Mouse (Mus musculus): ENCODE measurements around the gene Prkd3. TPM values are rescaled to one million over a fixed set of nuclear protein-coding genes. Genes with fewer than 3 reads are reported as not detected.

Gene Prkd3
- polyA plus RNA-seq, 1 experiment from 2014 or later: 35.9 TPM

DNA sequence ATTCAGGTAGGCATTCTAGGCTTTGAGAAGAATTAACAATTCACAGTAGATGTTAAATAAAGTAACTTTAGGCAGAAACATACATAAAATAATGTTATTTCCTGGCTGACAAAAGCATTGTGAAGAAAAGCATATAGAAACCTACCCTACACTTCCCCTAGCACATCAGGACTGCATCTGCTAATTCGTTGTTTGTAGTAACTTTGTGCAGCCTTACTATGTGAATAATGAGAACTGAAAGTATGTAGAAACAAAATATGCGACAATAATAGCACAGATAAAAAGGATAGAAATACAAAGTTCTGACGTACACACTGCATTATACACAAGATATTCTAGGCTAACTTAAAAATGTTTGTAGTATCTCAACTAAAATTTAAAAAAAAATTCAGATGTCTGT, 21.4 kb downstream of the Prkd3 start:
- H3K36me3 ChIP-seq: no peaks in the 10 kb centered on the region

GRCm38 (mm10) chr17:78998130-78998529, 22.5 kb downstream of the Prkd3 start:
- Histone ChIP-seq H3K9ac (no peak overlapping the region), H3K4me1 (0 out of 2 replicates have a peak, but pooled peaks cover 2% of the 10 kb centered on the region), H3K4me3 (no peak overlapping the region), H3K36me3 (no peaks in the 10 kb centered on the region), H3K27ac (no peak overlapping the region), H3K9me3 (no peaks in the 10 kb centered on the region), H3K4me2 (no peak overlapping the region), H3K27me3 (no peaks in the 10 kb centered on the region)
- 59% methylated on average over 2 of the region's 2 CpGs for whole genome bisulfite sequencing
- ATAC-seq (ENCODE audit: insufficient number of reproducible peaks, low FRiP score, low TSS enrichment, low read depth): no peak

More for the DNA sequence above, 21.4 kb downstream of the Prkd3 start:
- no peaks in the 10 kb centered on the region for H3K9me3 ChIP-seq
- 0 out of 2 replicates have a peak, but pooled peaks cover 2% of the 10 kb centered on the region for H3K4me1 ChIP-seq
- WGBS: 96% methylated on average over 3 of the region's 3 CpGs
- H3K27ac ChIP-seq: no peak overlapping the region
- no peak overlapping the region for H3K9ac ChIP-seq
- H3K27me3 ChIP-seq: no peaks in the 10 kb centered on the region
- H3K4me3 ChIP-seq: no peak overlapping the region
- H3K4me2 ChIP-seq: no peak overlapping the region
- ATAC-seq (ENCODE audit: insufficient number of reproducible peaks, low FRiP score, low TSS enrichment, low read depth): no peak

DNA sequence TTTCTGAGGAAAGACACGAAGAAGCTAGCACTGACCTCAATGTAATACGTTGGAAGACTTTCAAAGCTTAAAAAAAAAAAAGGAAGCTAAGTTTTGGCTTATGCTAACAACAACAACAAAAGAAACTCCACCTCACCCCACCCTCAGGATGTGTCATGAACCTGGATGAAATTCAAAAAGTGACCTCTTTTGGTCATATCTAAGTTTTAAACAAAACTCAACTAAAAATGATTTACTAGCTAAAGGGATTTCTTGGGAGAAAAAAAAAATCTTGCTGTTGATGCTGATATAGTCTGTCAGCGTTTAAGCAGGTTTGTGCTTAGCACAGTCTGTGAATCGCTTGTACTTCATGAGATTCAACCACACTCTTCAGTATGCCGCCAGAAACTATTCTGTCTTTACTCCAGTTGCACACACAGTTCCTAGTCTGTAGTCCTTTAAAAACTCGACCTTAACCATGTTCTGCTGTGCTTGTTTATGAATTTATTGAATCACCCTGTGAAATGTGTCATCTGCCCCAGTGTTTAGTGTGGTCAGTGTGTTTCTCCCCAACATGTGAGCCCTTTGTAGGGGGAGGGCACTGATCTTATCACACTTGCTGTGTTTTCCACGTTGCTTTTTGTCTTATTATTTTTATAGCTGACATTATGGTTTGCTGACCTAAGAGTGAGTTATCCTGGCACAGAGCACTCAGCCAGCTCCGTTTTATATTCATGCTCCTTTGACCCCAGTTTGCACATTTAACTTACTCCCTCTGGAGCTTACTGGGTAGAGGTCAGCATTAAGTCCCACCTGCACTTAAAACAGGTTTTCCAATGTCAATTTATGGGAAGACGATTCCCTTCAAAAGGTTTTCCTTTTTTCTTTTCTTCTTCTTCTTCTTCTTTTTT, 25.4 kb downstream of the Prkd3 start:
- Histone ChIP-seq H3K4me3 (no peak overlapping the region), H3K9ac (no peak overlapping the region), H3K36me3 (no peaks in the 10 kb centered on the region), H3K27me3 (no peaks in the 10 kb centered on the region), H3K4me2 (no peak overlapping the region), H3K9me3 (no peaks in the 10 kb centered on the region), H3K27ac (no peak overlapping the region), H3K4me1 (peaks cover 7% of the 10 kb centered on the region)
- WGBS: 58% methylated on average over 9 of the region's 9 CpGs
- ATAC-seq (ENCODE audit: insufficient number of reproducible peaks, low FRiP score, low TSS enrichment, low read depth): no peak

DNA sequence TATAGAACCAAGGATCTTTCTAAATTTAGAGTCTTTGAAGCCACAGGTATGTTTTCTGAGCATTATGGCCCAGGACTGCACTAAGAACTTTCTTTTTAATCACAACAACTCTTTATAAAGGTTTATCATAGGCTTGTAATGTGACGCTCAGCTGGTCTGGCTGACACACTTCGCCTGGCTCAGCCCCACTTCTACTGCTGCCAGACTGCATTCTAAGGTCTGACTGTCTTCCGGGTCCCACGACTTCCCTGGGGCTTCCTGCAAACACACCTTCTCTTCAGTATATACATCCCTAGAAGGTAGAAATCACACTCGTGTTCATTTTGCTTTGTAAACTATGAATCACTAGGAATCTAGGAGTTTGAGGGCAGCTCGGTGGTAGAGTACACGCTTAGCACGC, 26.2 kb downstream of the Prkd3 start:
- Histone ChIP-seq H3K4me3 (no peak overlapping the region), H3K4me2 (no peak overlapping the region), H3K4me1 (peaks cover 7% of the 10 kb centered on the region), H3K36me3 (no peaks in the 10 kb centered on the region), H3K9me3 (no peaks in the 10 kb centered on the region), H3K27ac (no peak overlapping the region), H3K9ac (no peak overlapping the region), H3K27me3 (no peaks in the 10 kb centered on the region)
- ATAC-seq (ENCODE audit: insufficient number of reproducible peaks, low FRiP score, low TSS enrichment, low read depth): no peak
- WGBS: 74% methylated on average over 8 of the region's 8 CpGs

GRCm38 (mm10) chr17:78993670-78994069, 26.9 kb downstream of the Prkd3 start:
- H3K9me3 ChIP-seq: no peaks in the 10 kb centered on the region
- no peak overlapping the region for H3K4me3 ChIP-seq
- no peaks in the 10 kb centered on the region for H3K36me3 ChIP-seq
- H3K9ac ChIP-seq: no peak overlapping the region
- 84% methylated on average over 2 of the region's 2 CpGs for WGBS
- H3K27ac ChIP-seq: no peak overlapping the region
- peaks cover 7% of the 10 kb centered on the region for H3K4me1 ChIP-seq
- no peak for ATAC-seq (ENCODE audit: insufficient number of reproducible peaks, low FRiP score, low TSS enrichment, low read depth)
- no peaks in the 10 kb centered on the region for H3K27me3 ChIP-seq
- no peak overlapping the region for H3K4me2 ChIP-seq

DNA sequence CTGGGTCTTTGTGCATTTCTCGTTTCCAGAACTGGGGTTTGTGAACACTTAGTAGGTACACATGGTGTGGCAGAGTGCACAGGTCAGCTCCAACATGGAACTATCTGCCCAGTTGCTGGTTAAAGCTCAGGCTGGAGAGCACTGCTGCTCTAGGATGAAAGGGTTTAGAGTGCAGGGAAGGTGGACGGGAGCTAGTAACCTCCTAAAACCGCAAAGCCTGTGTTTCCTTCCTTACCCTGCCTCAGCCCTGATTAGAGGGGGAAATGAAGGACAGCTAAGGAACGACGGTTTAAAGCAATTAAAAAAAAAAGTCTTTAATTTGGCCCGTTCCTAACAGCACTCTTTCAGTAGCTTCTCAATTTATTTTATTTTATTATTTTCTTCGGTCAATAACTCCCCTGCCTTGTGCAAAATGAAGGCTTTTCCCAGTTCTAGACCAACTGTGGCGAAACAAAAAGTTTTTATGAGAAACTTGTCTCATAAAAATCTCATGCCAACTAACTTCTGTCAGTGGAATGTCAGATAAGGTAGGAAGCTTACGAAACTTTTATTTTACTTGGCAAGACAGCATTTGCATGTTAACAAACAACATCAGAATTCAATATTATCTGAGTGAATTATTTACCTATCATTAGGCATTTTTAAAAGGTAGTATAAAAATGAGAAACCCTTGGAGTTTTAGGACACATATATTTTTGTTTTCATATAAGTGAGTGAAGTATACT, 28.2 kb downstream of the Prkd3 start:
- no peaks in the 10 kb centered on the region for H3K36me3 ChIP-seq
- WGBS: 34% methylated on average over 9 of the region's 9 CpGs
- peaks cover 7% of the 10 kb centered on the region for H3K4me1 ChIP-seq
- no peak overlapping the region for H3K4me2 ChIP-seq
- ATAC-seq (ENCODE audit: insufficient number of reproducible peaks, low FRiP score, low TSS enrichment, low read depth): no peak
- no peaks in the 10 kb centered on the region for H3K9me3 ChIP-seq
- H3K4me3 ChIP-seq: no peak overlapping the region
- no peak overlapping the region for H3K9ac ChIP-seq
- H3K27ac ChIP-seq: no peak overlapping the region
- H3K27me3 ChIP-seq: no peaks in the 10 kb centered on the region

DNA sequence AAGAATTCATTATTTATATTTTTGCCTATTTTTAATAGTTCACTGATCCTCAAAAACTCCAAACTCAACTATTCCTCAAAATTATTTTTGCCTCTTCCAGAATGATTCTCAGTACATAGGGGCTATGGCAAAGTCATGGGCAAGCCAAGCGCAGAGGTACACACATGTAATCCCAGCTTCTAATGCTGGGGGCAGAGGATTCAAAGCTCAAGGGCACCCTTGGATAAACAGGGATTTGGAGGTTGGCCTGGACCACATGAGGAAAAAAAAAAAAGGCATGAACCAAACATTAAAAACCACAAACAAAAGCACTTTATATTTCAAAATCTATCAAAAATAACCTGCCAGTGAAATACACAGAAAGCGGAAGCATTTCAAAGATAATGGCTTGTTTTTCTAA, 29.1 kb downstream of the Prkd3 start:
- no peaks in the 10 kb centered on the region for H3K9me3 ChIP-seq
- no peak overlapping the region for H3K27ac ChIP-seq
- no peaks in the 10 kb centered on the region for H3K27me3 ChIP-seq
- ATAC-seq (ENCODE audit: insufficient number of reproducible peaks, low FRiP score, low TSS enrichment, low read depth): no peak
- no peak overlapping the region for H3K9ac ChIP-seq
- WGBS: 96% methylated on average over 2 of the region's 2 CpGs
- no peaks in the 10 kb centered on the region for H3K36me3 ChIP-seq
- no peak overlapping the region for H3K4me2 ChIP-seq
- peaks cover 7% of the 10 kb centered on the region for H3K4me1 ChIP-seq
- no peak overlapping the region for H3K4me3 ChIP-seq

- Histone ChIP-seq H3K9ac (no peak overlapping the region), H3K4me1 (peaks cover 5% of the 10 kb centered on the region), H3K27ac (no peak overlapping the region), H3K36me3 (0 out of 2 replicates have a peak, but pooled peaks cover 5% of the 10 kb centered on the region), H3K27me3 (no peaks in the 10 kb centered on the region), H3K4me3 (no peak overlapping the region), H3K9me3 (no peaks in the 10 kb centered on the region), H3K4me2 (no peak overlapping the region)
- no peak for ATAC-seq (ENCODE audit: insufficient number of reproducible peaks, low FRiP score, low TSS enrichment, low read depth)
- 74% methylated on average over 8 of the region's 8 CpGs for WGBS
Measured at GRCm38 (mm10) chr17:78989015-78989414, 31.6 kb downstream of the Prkd3 start.

DNA sequence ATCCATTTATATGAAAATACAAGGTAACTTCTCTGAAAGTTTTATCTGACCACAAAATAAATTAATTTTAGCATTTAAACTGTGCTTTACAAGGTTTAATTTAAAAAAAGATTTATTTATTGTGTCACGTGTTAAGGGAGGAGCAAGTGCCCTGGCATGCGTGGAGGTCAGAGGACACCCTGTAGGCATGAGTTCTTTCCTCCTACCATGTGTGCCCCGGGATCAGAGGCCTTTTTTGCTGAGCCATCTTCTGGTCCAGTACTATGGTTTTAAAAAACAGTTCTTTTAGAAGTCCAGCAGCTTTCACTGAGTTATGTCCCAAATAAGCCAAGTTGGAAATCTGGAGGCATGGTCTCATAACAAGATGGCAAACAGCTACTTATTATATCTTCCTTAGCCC, 36.9 kb downstream of the Prkd3 start:
- Histone ChIP-seq H3K4me3 (no peak overlapping the region), H3K9ac (no peak overlapping the region), H3K9me3 (no peaks in the 10 kb centered on the region), H3K4me2 (no peak overlapping the region), H3K36me3 (peaks cover 27% of the 10 kb centered on the region), H3K27ac (no peak overlapping the region), H3K27me3 (no peaks in the 10 kb centered on the region), H3K4me1 (no peaks in the 10 kb centered on the region)
- WGBS: 84% methylated on average over 3 of the region's 3 CpGs
- no peak for ATAC-seq (ENCODE audit: insufficient number of reproducible peaks, low FRiP score, low TSS enrichment, low read depth)

GRCm38 (mm10) chr17:78983166-78983565, 37.5 kb downstream of the Prkd3 start:
- no peak for ATAC-seq (ENCODE audit: insufficient number of reproducible peaks, low FRiP score, low TSS enrichment, low read depth)
- Histone ChIP-seq H3K9me3 (no peaks in the 10 kb centered on the region), H3K27me3 (no peaks in the 10 kb centered on the region), H3K4me2 (no peak overlapping the region), H3K27ac (no peak overlapping the region), H3K9ac (no peak overlapping the region), H3K4me1 (no peaks in the 10 kb centered on the region), H3K4me3 (no peak overlapping the region), H3K36me3 (peaks cover 27% of the 10 kb centered on the region)
- WGBS: 93% methylated on average over 8 of the region's 8 CpGs

DNA sequence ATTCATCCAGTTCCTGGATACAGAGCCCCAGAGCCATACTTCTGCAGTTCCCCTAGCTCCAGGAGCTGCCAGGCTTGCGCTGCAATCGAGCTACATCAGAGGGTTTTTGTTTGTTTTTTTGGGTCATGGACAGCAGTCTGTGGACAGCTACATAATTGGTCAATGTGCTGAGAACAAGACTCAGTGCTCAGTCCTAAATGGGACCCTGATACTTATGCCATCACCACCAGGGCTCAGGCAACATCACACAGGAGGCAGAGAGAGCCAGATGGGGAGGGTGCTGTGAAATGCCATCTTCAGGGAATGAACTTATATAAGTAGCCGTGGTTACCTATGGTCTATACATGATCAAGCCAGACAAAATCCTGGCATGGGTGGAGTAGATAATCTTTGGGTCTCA, 52.1 kb downstream of the Prkd3 start:
- Histone ChIP-seq H3K4me2 (no peak overlapping the region), H3K36me3 (peaks cover 41% of the 10 kb centered on the region), H3K9me3 (no peaks in the 10 kb centered on the region), H3K4me3 (no peak overlapping the region), H3K4me1 (no peaks in the 10 kb centered on the region), H3K27me3 (no peaks in the 10 kb centered on the region), H3K27ac (no peak overlapping the region), H3K9ac (no peak overlapping the region)
- no peak for ATAC-seq (ENCODE audit: insufficient number of reproducible peaks, low FRiP score, low TSS enrichment, low read depth)
- WGBS: 76% methylated on average over 3 of the region's 3 CpGs

Data from limb, embryonic 15.5 days (tissue).